Mouse (Mus musculus) embryonic facial prominence, embryonic 10.5 days (tissue): ENCODE measurements around the gene Nol9. TPM values are rescaled to one million over a fixed set of nuclear protein-coding genes. Genes with fewer than 3 reads are reported as not detected.

Experiments used
- DNase-seq: peaks from one replicate; pipeline ENCODE4 v3.0.0-alpha.2; 2017; ENCODE audit warnings: low spot score
- H3K27ac ChIP-seq: fragments of 300-500 bp; sonication (generic); replicated peaks from 2 replicates; pipeline ENCODE4 v1.5.1; 2016; ENCODE audit warnings: mild to moderate bottlenecking
- H3K27me3 ChIP-seq: fragments of 300-500 bp; sonication (generic); replicated peaks from 2 replicates; pipeline ENCODE4 v1.6.1; 2016; ENCODE audit warnings: low read depth, mild to moderate bottlenecking; ENCODE audit not compliant: poor library complexity, severe bottlenecking
- H3K36me3 ChIP-seq: fragments of 300-500 bp; sonication (generic); replicated peaks from 2 replicates; pipeline ENCODE4 v1.6.1; 2016; ENCODE audit warnings: mild to moderate bottlenecking, moderate library complexity
- H3K4me1 ChIP-seq: fragments of 300-500 bp; sonication (generic); 2 replicates; pipeline ENCODE4 v1.6.1; 2016
- H3K4me3 ChIP-seq: fragments of 300-500 bp; sonication (generic); 2 replicates; pipeline ENCODE4 v1.5.1; 2016; ENCODE audit warnings: mild to moderate bottlenecking, moderate library complexity
- H3K9me3 ChIP-seq: fragments of 300-500 bp; sonication (generic); 2 replicates; pipeline ENCODE4 v1.6.1; 2016; ENCODE audit warnings: mild to moderate bottlenecking
- WGBS: fragments of 180-500 bp; shearing (Covaris S2); methylation state at CpG from one replicate; pipeline ENCODE4 v1.1.7; 2016; 5-methylcytosine and 5-hydroxymethylcytosine counted together
- polyA plus RNA-seq: library from polyadenylated mRNA; unstranded; fragments of >200 nt; fragmentation: Nextera tagmentation; extraction: Ambion mirVana; gene quantifications from 2 replicates; pipeline ENCODE4 v1.2.1, GENCODE M21; 2016

Gene Nol9
- 43.7 and 44.2 TPM in 2 replicates for polyA plus RNA-seq

GRCm38 (mm10) chr4:152038985-152039830 lies at the start of gene Nol9:
TSS of gene Nol9 (plus strand) at chr4:152039321.
- WGBS = under 1% methylated on average over 86 of the region's 86 CpGs
- Histone ChIP-seq H3K36me3 (peaks cover 34% of the 10 kb centered on the region), H3K9me3 (no peaks in the 10 kb centered on the region), H3K4me1 (peaks cover 29% of the 10 kb centered on the region), H3K27me3 (peaks cover 3% of the 10 kb centered on the region; the same call in 1 of the 2 replicates), H3K4me3 (peak within 1 kb of the TSS; percentile 100), H3K27ac (peak within 1 kb of the TSS; percentile 90)
- peak; percentile 97 for DNase-seq

GRCm38 (mm10) chr4:151992091-151992490 lies 47.0 kb upstream of the Nol9 start:
- peaks cover 40% of the 10 kb centered on the region for H3K4me1 ChIP-seq
- H3K4me3 ChIP-seq = no peak overlapping the region
- no peaks in the 10 kb centered on the region for H3K9me3 ChIP-seq
- H3K27ac ChIP-seq = no peak overlapping the region
- peaks cover 42% of the 10 kb centered on the region for H3K36me3 ChIP-seq
- no peak for DNase-seq
- H3K27me3 ChIP-seq = no peaks in the 10 kb centered on the region
- 94% methylated on average over 9 of the region's 9 CpGs for WGBS

- no peak for DNase-seq
- WGBS = 89% methylated on average over 6 of the region's 6 CpGs
- Histone ChIP-seq H3K36me3 (peaks cover 41% of the 10 kb centered on the region), H3K4me1 (peaks cover 40% of the 10 kb centered on the region), H3K9me3 (no peaks in the 10 kb centered on the region), H3K27me3 (0 out of 2 replicates have a peak, but pooled peaks cover 5% of the 10 kb centered on the region), H3K27ac (no peak overlapping the region), H3K4me3 (no peak overlapping the region)
These were observed 46.1 kb upstream of the Nol9 start for GRCm38 (mm10) chr4:151993035-151993434.

- peak; percentile 68 for DNase-seq
- H3K27ac ChIP-seq = peak overlapping the region; percentile 94
- peak overlapping the region; percentile 100 for H3K4me3 ChIP-seq
- peaks cover 26% of the 10 kb centered on the region for H3K4me1 ChIP-seq
- H3K9me3 ChIP-seq = no peaks in the 10 kb centered on the region
- H3K27me3 ChIP-seq = 0 out of 2 replicates have a peak, but pooled peaks cover 5% of the 10 kb centered on the region
- under 1% methylated on average over 61 of the region's 61 CpGs for WGBS
- peaks cover 40% of the 10 kb centered on the region for H3K36me3 ChIP-seq
These were observed 44.6 kb upstream of the Nol9 start for GRCm38 (mm10) chr4:151994228-151995171.

- Histone ChIP-seq H3K27me3 (0 out of 2 replicates have a peak, but pooled peaks cover 5% of the 10 kb centered on the region), H3K36me3 (peaks cover 29% of the 10 kb centered on the region), H3K4me1 (peaks cover 26% of the 10 kb centered on the region), H3K27ac (peak overlapping the region; percentile 94), H3K4me3 (peak overlapping the region; percentile 100), H3K9me3 (no peaks in the 10 kb centered on the region)
- 1% methylated on average over 99 of the region's 111 CpGs for WGBS
- no peak for DNase-seq
These were observed 43.5 kb upstream of the Nol9 start for GRCm38 (mm10) chr4:151995371-151996172.

GRCm38 (mm10) chr4:151996173-151996950 lies 42.8 kb upstream of the Nol9 start, which contains the start of gene Phf13:
TSS of gene Phf13 (minus strand) at chr4:151996258.
- Histone ChIP-seq H3K4me3 (peak within 1 kb of the TSS; percentile 100), H3K9me3 (no peaks in the 10 kb centered on the region), H3K36me3 (peaks cover 21% of the 10 kb centered on the region), H3K4me1 (peaks cover 26% of the 10 kb centered on the region), H3K27ac (peak within 1 kb of the TSS; percentile 94), H3K27me3 (0 out of 2 replicates have a peak, but pooled peaks cover 5% of the 10 kb centered on the region)
- WGBS = under 1% methylated on average over 94 of the region's 94 CpGs
- DNase-seq = peak; percentile 100

- Histone ChIP-seq H3K9me3 (no peaks in the 10 kb centered on the region), H3K36me3 (peaks cover 16% of the 10 kb centered on the region), H3K4me3 (peak overlapping the region; percentile 100), H3K4me1 (peaks cover 26% of the 10 kb centered on the region), H3K27ac (peak overlapping the region; percentile 94), H3K27me3 (0 out of 2 replicates have a peak, but pooled peaks cover 5% of the 10 kb centered on the region)
- 7% methylated on average over 13 of the region's 13 CpGs for WGBS
- no peak for DNase-seq
These were observed 42.2 kb upstream of the Nol9 start for GRCm38 (mm10) chr4:151996951-151997222.

- Histone ChIP-seq H3K27me3 (0 out of 2 replicates have a peak, but pooled peaks cover 5% of the 10 kb centered on the region), H3K4me3 (peak overlapping the region; percentile 100), H3K36me3 (peaks cover 8% of the 10 kb centered on the region), H3K27ac (no peak overlapping the region), H3K9me3 (no peaks in the 10 kb centered on the region), H3K4me1 (peaks cover 26% of the 10 kb centered on the region)
- DNase-seq = no peak
- 65% methylated on average over 3 of the region's 3 CpGs for WGBS
These were observed 41.4 kb upstream of the Nol9 start for GRCm38 (mm10) chr4:151997701-151998100.

GRCm38 (mm10) chr4:151999481-151999880 lies 39.6 kb upstream of the Nol9 start:
- H3K4me3 ChIP-seq = no peak overlapping the region
- peaks cover 14% of the 10 kb centered on the region for H3K4me1 ChIP-seq
- no peaks in the 10 kb centered on the region for H3K36me3 ChIP-seq
- 0 out of 2 replicates have a peak, but pooled peaks cover 5% of the 10 kb centered on the region for H3K27me3 ChIP-seq
- no peaks in the 10 kb centered on the region for H3K9me3 ChIP-seq
- H3K27ac ChIP-seq = no peak overlapping the region
- WGBS = 43% methylated on average over 3 of the region's 3 CpGs
- DNase-seq = no peak

GRCm38 (mm10) chr4:152000906-152001305 lies 38.2 kb upstream of the Nol9 start:
- WGBS = 63% methylated on average over 4 of the region's 4 CpGs
- Histone ChIP-seq H3K4me3 (no peak overlapping the region), H3K27me3 (0 out of 2 replicates have a peak, but pooled peaks cover 5% of the 10 kb centered on the region), H3K36me3 (no peaks in the 10 kb centered on the region), H3K9me3 (no peaks in the 10 kb centered on the region), H3K27ac (no peak overlapping the region), H3K4me1 (peaks cover 13% of the 10 kb centered on the region)
- no peak for DNase-seq

- Histone ChIP-seq H3K36me3 (no peaks in the 10 kb centered on the region), H3K27ac (no peak overlapping the region), H3K27me3 (peaks cover 6% of the 10 kb centered on the region; the same call in 1 of the 2 replicates), H3K4me3 (no peak overlapping the region), H3K4me1 (peaks cover 13% of the 10 kb centered on the region), H3K9me3 (no peaks in the 10 kb centered on the region)
- DNase-seq = no peak
- 72% methylated on average over 4 of the region's 4 CpGs for WGBS
These were observed 37.8 kb upstream of the Nol9 start for GRCm38 (mm10) chr4:152001335-152001734.
